Comparison of ENCODE assay signal across 23 mouse cellular contexts in the genomic region with DNA sequence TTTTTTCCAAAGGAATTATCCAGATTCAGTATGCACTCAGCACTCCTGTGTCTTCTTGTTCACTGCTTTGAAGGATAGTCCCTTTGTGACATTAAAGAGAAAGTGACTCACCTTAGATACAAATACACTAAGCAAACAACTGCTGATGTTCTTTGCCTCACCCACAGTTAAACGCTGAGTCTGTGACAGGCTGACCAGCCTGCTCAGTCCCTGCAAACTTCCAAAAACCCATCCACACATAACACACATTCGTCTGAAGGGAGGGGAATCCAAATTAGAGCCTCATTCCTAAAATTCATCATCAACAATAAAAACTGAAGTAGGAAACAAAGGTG. TPM values are rescaled to one million over a fixed set of nuclear protein-coding genes. Genes with fewer than 3 reads are reported as not detected.
DNase-seq lines count a peak whose midpoint lies in the region; ATAC-seq and TF ChIP-seq lines count a peak whose summit lies in the region.
"Had no signal": no experiment of that assay in that cellular context is flagged by ENCODE, and none has a peak within 500 bp of the region (broad histone marks: within the 10 kb centered on the region; RNA-seq: fewer than 3 reads in every experiment).

No protein-coding gene starts in this region.

- H3K9me3 ChIP-seq in erythroblast, embryonic 14.5 days (ENCODE audit: control insufficient read depth, low read length): no peaks in the 10 kb centered on the region
- H3K9me3 ChIP-seq in liver, embryonic 16.5 days (replicated peaks; ENCODE audit: control insufficient read depth, low read length): no peaks in the 10 kb centered on the region
- H3K9me3 ChIP-seq in forebrain, embryonic 13.5 days (replicated peaks): no peaks in the 10 kb centered on the region
- H3K9me3 ChIP-seq: heart, embryonic 15.5 days; hindbrain, embryonic 13.5 days; limb, embryonic 13.5 days; midbrain, embryonic 13.5 days had no signal

- H3K27ac ChIP-seq in thymus, adult 2 months (ENCODE audit: control insufficient read depth, insufficient read depth, low read length): peak overlapping the region; percentile 47; the same call in 1 of the 2 replicates
- H3K27ac ChIP-seq in liver, embryonic 16.5 days (ENCODE audit: low read length): peak overlapping the region; percentile 90
- H3K27ac ChIP-seq in forebrain, embryonic 13.5 days: no peak overlapping the region
- H3K27ac ChIP-seq: heart, embryonic 15.5 days; hindbrain, embryonic 13.5 days; layer of hippocampus, adult 2 months; limb, embryonic 13.5 days; midbrain, embryonic 13.5 days had no signal

- H3K27me3 ChIP-seq in thymus, adult 2 months (ENCODE audit: control insufficient read depth, insufficient read depth, low read length): no peaks in the 10 kb centered on the region
- no peaks in the 10 kb centered on the region for H3K27me3 ChIP-seq in erythroblast, embryonic 14.5 days (ENCODE audit: control insufficient read depth)
- H3K27me3 ChIP-seq in liver, embryonic 16.5 days (ENCODE audit: control insufficient read depth, insufficient read depth, low read depth, low read length): no peaks in the 10 kb centered on the region
- no peaks in the 10 kb centered on the region for H3K27me3 ChIP-seq in forebrain, embryonic 13.5 days
- H3K27me3 ChIP-seq: heart, embryonic 15.5 days; hindbrain, embryonic 13.5 days; limb, embryonic 13.5 days; midbrain, embryonic 13.5 days had no signal

- peak overlapping the region; percentile 48 for H3K4me2 ChIP-seq in liver, embryonic 16.5 days (ENCODE audit: low read depth, low read length)
- no peak overlapping the region for H3K4me2 ChIP-seq in forebrain, embryonic 13.5 days
- H3K4me2 ChIP-seq: heart, embryonic 15.5 days; hindbrain, embryonic 13.5 days; limb, embryonic 13.5 days; lung, embryonic 14.5 days; midbrain, embryonic 13.5 days had no signal

- no peak for TF ChIP-seq CTCF in thymus, adult 2 months (IDR thresholded peaks at IDR 0.05; ENCODE audit: borderline replicate concordance, control insufficient read depth, extremely low read depth, insufficient read depth, low read length, poor library complexity)

- 97% methylated on average over 2 of the region's 2 CpGs for WGBS in thymus, adult 2 months
- 37% methylated on average over 2 of the region's 2 CpGs for WGBS in liver, embryonic 16.5 days (ENCODE audit: insufficient replicate concordance)
- 77% methylated on average over 2 of the region's 2 CpGs for WGBS in forebrain, embryonic 13.5 days

- peak overlapping the region; percentile 53 for H3K9ac ChIP-seq in liver, embryonic 16.5 days (ENCODE audit: low read depth, low read length)
- H3K9ac ChIP-seq in forebrain, embryonic 13.5 days: no peak overlapping the region
- H3K9ac ChIP-seq: heart, embryonic 15.5 days; hindbrain, embryonic 13.5 days; limb, embryonic 13.5 days; lung, embryonic 14.5 days; midbrain, embryonic 13.5 days had no signal

- H3K4me1 ChIP-seq in thymus, adult 2 months (replicated peaks; ENCODE audit: control insufficient read depth, insufficient read depth, low read length): no peaks in the 10 kb centered on the region
- peaks cover 92% of the 10 kb centered on the region for H3K4me1 ChIP-seq in erythroblast, embryonic 14.5 days (ENCODE audit: control insufficient read depth)
- peaks cover 59% of the 10 kb centered on the region for H3K4me1 ChIP-seq in liver, embryonic 16.5 days (ENCODE audit: control insufficient read depth, low read depth, low read length)
- H3K4me1 ChIP-seq in forebrain, embryonic 13.5 days: no peaks in the 10 kb centered on the region
- H3K4me1 ChIP-seq: hindbrain, embryonic 13.5 days; limb, embryonic 13.5 days; midbrain, embryonic 13.5 days had no signal

- ATAC-seq in liver, embryonic 16.5 days (ENCODE audit: low read depth): no peak
- ATAC-seq in forebrain, embryonic 13.5 days: no peak
- ATAC-seq: forebrain, embryonic 14.5 days; inflammation-experienced regulatory T-cells, adult 6 months; midbrain, embryonic 13.5 days had no signal

- DNase-seq in thymus, adult 2 months: no peak
- no peak for DNase-seq in thymus, postnatal 4 days
- no peak for DNase-seq in cerebellum, adult 11 months
- no peak for DNase-seq in T-cell, adult 2 months (ENCODE audit: low spot score)
- DNase-seq: adrenal gland, postnatal 36 days; cerebellum, adult 18-20 months; cerebellum, postnatal 14 days; gastrocnemius, adult 2 months; heart, postnatal 36 days; kidney, adult 2 months; kidney, postnatal 14 days; thymus, postnatal 14 days had no signal

- TF ChIP-seq POLR2A in thymus, adult 2 months (IDR thresholded peaks at IDR 0.05; ENCODE audit: control insufficient read depth, extremely low read depth, insufficient read depth, low read length, poor library complexity): no peak

- H3K36me3 ChIP-seq in thymus, adult 2 months (ENCODE audit: control insufficient read depth, insufficient read depth, low read length): no peaks in the 10 kb centered on the region
- H3K36me3 ChIP-seq in erythroblast, embryonic 14.5 days (ENCODE audit: control insufficient read depth): peaks cover 71% of the 10 kb centered on the region
- H3K36me3 ChIP-seq in liver, embryonic 16.5 days (ENCODE audit: control insufficient read depth, insufficient read depth): no peaks in the 10 kb centered on the region
- no peaks in the 10 kb centered on the region for H3K36me3 ChIP-seq in forebrain, embryonic 13.5 days (ENCODE audit: poor library complexity, severe bottlenecking)
- H3K36me3 ChIP-seq: heart, embryonic 15.5 days; hindbrain, embryonic 13.5 days had no signal

- no peak overlapping the region for H3K4me3 ChIP-seq in thymus, adult 2 months (ENCODE audit: control insufficient read depth, insufficient read depth, low read length)
- peak overlapping the region; percentile 42 for H3K4me3 ChIP-seq in erythroblast, embryonic 14.5 days (replicated peaks)
- H3K4me3 ChIP-seq in liver, embryonic 16.5 days (ENCODE audit: low read depth, low read length): peak overlapping the region; percentile 20; the same call in 1 of the 2 replicates
- H3K4me3 ChIP-seq in forebrain, embryonic 13.5 days: no peak overlapping the region
- H3K4me3 ChIP-seq: gastrocnemius, adult 2 months; heart, embryonic 15.5 days; hindbrain, embryonic 13.5 days; layer of hippocampus, adult 2 months; limb, embryonic 13.5 days; midbrain, embryonic 13.5 days had no signal

RNA-seq across cellular contexts. Expression of gene Zfand6, which starts 37.8 kb away (rescaled TPM):
- polyA plus RNA-seq in thymus, adult 2 months (2012; rRNA removed): 74.5 and 96.2 TPM in 2 replicates
- polyA plus RNA-seq in erythroblast, embryonic 14.5 days (2012): 8.4 and 10.1 TPM in 2 replicates
- polyA plus RNA-seq in liver, embryonic 16.5 days (2015; fragmentation: Nextera tagmentation; extraction: Ambion mirVana): 154 and 157 TPM in 2 replicates
- 199 and 220 TPM in 2 replicates for polyA plus RNA-seq in forebrain, embryonic 13.5 days (2015; fragmentation: Nextera tagmentation; extraction: Ambion mirVana)

RNA-seq across cellular contexts. Expression of gene Fah, which starts 45.4 kb away (rescaled TPM):
- polyA plus RNA-seq in thymus, adult 2 months (2012; rRNA removed): 17.5 and 19.5 TPM in 2 replicates
- 0.35 and 0.50 TPM in 2 replicates for polyA plus RNA-seq in erythroblast, embryonic 14.5 days (2012)
- 119 and 148 TPM in 2 replicates for polyA plus RNA-seq in liver, embryonic 16.5 days (2015; fragmentation: Nextera tagmentation; extraction: Ambion mirVana)
- polyA plus RNA-seq in forebrain, embryonic 13.5 days (2015; fragmentation: Nextera tagmentation; extraction: Ambion mirVana): 3.6 TPM in 2 replicates

Comparison
In these comparisons a context has a peak if more than half of its experiments do, and no peak if none do; other contexts are left out.
1. H3K4me3 ChIP-seq: peak in erythroblast, embryonic 14.5 days (single experiment) and liver, embryonic 16.5 days (single experiment); none in thymus, adult 2 months (single experiment) and forebrain, embryonic 13.5 days (single experiment).